Mouse (Mus musculus) adrenal gland, adult 18-20 months (tissue): ENCODE measurements around the gene Scgb1b30. TPM values are rescaled to one million over a fixed set of nuclear protein-coding genes. Genes with fewer than 3 reads are reported as not detected.

Experiments
- total RNA-seq, 2 experiments: library from RNA; stranded (reverse); gene quantifications; 1 replicate in 1 of 2; 2 replicates in 1 of 2; pipeline ENCODE4 v1.2.3; 2021

The Scgb1b30 gene
- total RNA-seq, 2 experiments from 2014 or later: not detected

Other genes with a start within 250 kb of the Scgb1b30 start
- not detected for gene Scgb2b26, start 150.4 kb upstream of the Scgb1b30 start, total RNA-seq
- not detected for gene Scgb2b27, start 81.5 kb upstream of the Scgb1b30 start, total RNA-seq
- not detected for gene Scgb1b27, start 73.9 kb upstream of the Scgb1b30 start, total RNA-seq
- 10 to 100 TPM; 17.8 to 22.0 TPM for gene Wtip, start 37.8 kb downstream of the Scgb1b30 start, total RNA-seq
- 10 to 100 TPM; 58.7 to 62.7 TPM for gene Uba2, start 74.2 kb downstream of the Scgb1b30 start, total RNA-seq
- gene Pdcd2l, start 101.2 kb downstream of the Scgb1b30 start, total RNA-seq: 10 to 100 TPM; 17.5 to 19.1 TPM
- 100 to 1,000 TPM; 397 to 651 TPM for gene Gpi1, start 134.9 kb downstream of the Scgb1b30 start, total RNA-seq
- not detected for gene Gm6096, start 155.6 kb downstream of the Scgb1b30 start, total RNA-seq
- gene 4931406P16Rik, start 218.1 kb downstream of the Scgb1b30 start, total RNA-seq: 10 to 100 TPM; 54.7 to 57.1 TPM